22 mouse cellular contexts compared by ENCODE assay signal in genomic region chr10:43733618-43734415, GRCm38 (mm10).
DNase-seq lines count a peak whose midpoint lies in the region; ATAC-seq and TF ChIP-seq lines count a peak whose summit lies in the region.
"Had no signal": no experiment of that assay in that cellular context is flagged by ENCODE, and none has a peak within 500 bp of the region (broad histone marks: within the 10 kb centered on the region; RNA-seq: fewer than 3 reads in every experiment).

No protein-coding gene starts in this region.

- no peaks in the 10 kb centered on the region for H3K36me3 ChIP-seq in forebrain, embryonic 15.5 days
- H3K36me3 ChIP-seq in forebrain, embryonic 11.5 days (ENCODE audit: control insufficient read depth, insufficient read depth, low read length) = no peaks in the 10 kb centered on the region
- H3K36me3 ChIP-seq in ES-E14 (ENCODE audit: control insufficient read depth, insufficient read depth, low read length, poor library complexity, severe bottlenecking) = no peaks in the 10 kb centered on the region
- H3K36me3 ChIP-seq in forebrain, postnatal 0 days (ENCODE audit: insufficient read depth) = no peaks in the 10 kb centered on the region
- H3K36me3 ChIP-seq: embryonic facial prominence, embryonic 13.5 days; heart, embryonic 10.5 days; hindbrain, embryonic 12.5 days; intestine, embryonic 15.5 days; kidney, embryonic 15.5 days had no signal

- in situ Hi-C loops in ES-E14 (cut with MboI; ENCODE audit: low sequenced_read_pairs in 2 of 2, unreplicated experiment in 2 of 2) (no loop called here), Patski (cut with MboI; ENCODE audit: low pct_unique_long_range_greater_than_20kb) (loop anchor here (5.0 kb wide), 1 partner anchor 152 kb away; no protein-coding TSS in a partner anchor)

- no peak overlapping the region for H3K9ac ChIP-seq in forebrain, embryonic 15.5 days (replicated peaks)
- H3K9ac ChIP-seq in forebrain, embryonic 11.5 days (ENCODE audit: low read length) = no peak overlapping the region
- H3K9ac ChIP-seq in ES-E14 (ENCODE audit: insufficient read depth, low read depth, low read length, poor library complexity, severe bottlenecking) = no peak overlapping the region
- no peak overlapping the region for H3K9ac ChIP-seq in forebrain, postnatal 0 days
- H3K9ac ChIP-seq: embryonic facial prominence, embryonic 13.5 days; hindbrain, embryonic 12.5 days; intestine, embryonic 15.5 days; kidney, embryonic 15.5 days had no signal

- no peaks in the 10 kb centered on the region for H3K9me3 ChIP-seq in forebrain, embryonic 15.5 days
- H3K9me3 ChIP-seq in forebrain, embryonic 11.5 days (ENCODE audit: control insufficient read depth, low read length) = no peaks in the 10 kb centered on the region
- H3K9me3 ChIP-seq in ES-E14 (ENCODE audit: control insufficient read depth, insufficient read depth, low read depth, low read length) = no peaks in the 10 kb centered on the region
- no peaks in the 10 kb centered on the region for H3K9me3 ChIP-seq in forebrain, postnatal 0 days (ENCODE audit: low read length)
- H3K9me3 ChIP-seq: embryonic facial prominence, embryonic 13.5 days; heart, embryonic 10.5 days; intestine, embryonic 15.5 days; kidney, embryonic 15.5 days had no signal

- ATAC-seq in forebrain, embryonic 15.5 days (replicated peaks) = peak; percentile 61
- ATAC-seq in forebrain, embryonic 11.5 days (replicated peaks; ENCODE audit: low FRiP score) = no peak
- peak; percentile 57 for ATAC-seq in Patski
- peak; percentile 58; the same call in 1 of the 2 replicates for ATAC-seq in forebrain, postnatal 0 days
- ATAC-seq: hindbrain, postnatal 0 days; intestine, embryonic 15.5 days had no signal

- no peak for TF ChIP-seq CTCF in Patski (IDR thresholded peaks at IDR 0.05)
- no peak for TF ChIP-seq CTCF in forebrain, postnatal 0 days (IDR thresholded peaks at IDR 0.05; ENCODE audit: low read depth)

- CTCF ChIA-PET in Patski (lab: Charles Lee) = interaction anchor here (1.7 kb wide), 1 partner anchor 29 kb away, joined by 5 read pairs; no protein-coding TSS in a partner anchor

- H3K4me2 ChIP-seq in forebrain, embryonic 15.5 days (replicated peaks) = no peak overlapping the region
- H3K4me2 ChIP-seq in forebrain, embryonic 11.5 days (ENCODE audit: low read depth, low read length, severe bottlenecking) = no peak overlapping the region
- H3K4me2 ChIP-seq in forebrain, postnatal 0 days (ENCODE audit: low read depth) = no peak overlapping the region
- H3K4me2 ChIP-seq: embryonic facial prominence, embryonic 13.5 days; hindbrain, embryonic 12.5 days; intestine, embryonic 15.5 days; kidney, embryonic 15.5 days had no signal

- H3K4me3 ChIP-seq in forebrain, embryonic 15.5 days = no peak overlapping the region
- no peak overlapping the region for H3K4me3 ChIP-seq in forebrain, embryonic 11.5 days (ENCODE audit: low read depth, low read length)
- no peak overlapping the region for H3K4me3 ChIP-seq in ES-E14 (ENCODE audit: insufficient read depth in 1 of 2, low read depth in 1 of 2, low read length in 2 of 2, poor library complexity in 1 of 2, severe bottlenecking in 1 of 2)
- H3K4me3 ChIP-seq in forebrain, postnatal 0 days (ENCODE audit: low read depth, low read length) = no peak overlapping the region
- H3K4me3 ChIP-seq: embryonic facial prominence, embryonic 13.5 days; erythroblast, embryonic 14.5 days; heart, embryonic 10.5 days; hindbrain, embryonic 12.5 days; intestine, embryonic 15.5 days; kidney, embryonic 15.5 days had no signal

- 65% methylated on average over 13 of the region's 13 CpGs for WGBS in forebrain, embryonic 15.5 days
- WGBS in forebrain, embryonic 11.5 days = 84% methylated on average over 13 of the region's 13 CpGs
- WGBS in forebrain, postnatal 0 days = 62% methylated on average over 13 of the region's 13 CpGs

- POLR2A ChIA-PET in Patski (lab: Charles Lee) = interaction anchor here (1.4 kb wide), 1 partner anchor 26 kb away, joined by 3 read pairs; no protein-coding TSS in a partner anchor

- DNase-seq in forebrain, embryonic 11.5 days (ENCODE audit: low spot score) = no peak
- no peak for DNase-seq in ES-E14 (ENCODE audit: low read depth, low spot score)
- peak; percentile 59 for DNase-seq in Patski (ENCODE audit: low read depth, low spot score)
- DNase-seq in forebrain, postnatal 0 days = no peak
- no peak for DNase-seq in thymus, postnatal 36 days
- no peak for DNase-seq in cerebellum, postnatal 14 days
- DNase-seq: adrenal gland, adult 2 months; adrenal gland, postnatal 25 days; cerebellum, adult 2 months; cerebellum, postnatal 25 days; heart, adult 18-20 months; heart, postnatal 10 days; heart, postnatal 4 days; kidney, adult 2 months had no signal

- H3K4me1 ChIP-seq in forebrain, embryonic 15.5 days = peaks cover 8% of the 10 kb centered on the region; the same call in 1 of the 2 replicates
- no peaks in the 10 kb centered on the region for H3K4me1 ChIP-seq in forebrain, embryonic 11.5 days (replicated peaks; ENCODE audit: control insufficient read depth, insufficient read depth, low read length)
- no peaks in the 10 kb centered on the region for H3K4me1 ChIP-seq in ES-E14 (ENCODE audit: control insufficient read depth in 2 of 2, insufficient read depth in 2 of 2, low read length in 2 of 2, poor library complexity in 1 of 2)
- no peaks in the 10 kb centered on the region for H3K4me1 ChIP-seq in forebrain, postnatal 0 days (ENCODE audit: insufficient read depth)
- H3K4me1 ChIP-seq: embryonic facial prominence, embryonic 13.5 days; heart, embryonic 10.5 days; hindbrain, embryonic 12.5 days; intestine, embryonic 15.5 days had no signal

- no peaks in the 10 kb centered on the region for H3K27me3 ChIP-seq in forebrain, embryonic 15.5 days
- H3K27me3 ChIP-seq in forebrain, embryonic 11.5 days (ENCODE audit: control insufficient read depth, insufficient read depth, low read length) = no peaks in the 10 kb centered on the region
- H3K27me3 ChIP-seq in Patski = no peaks in the 10 kb centered on the region
- H3K27me3 ChIP-seq in forebrain, postnatal 0 days (ENCODE audit: insufficient read depth, low read length) = no peaks in the 10 kb centered on the region
- H3K27me3 ChIP-seq: hindbrain, embryonic 12.5 days; intestine, embryonic 15.5 days; kidney, embryonic 15.5 days had no signal

- no peak overlapping the region for H3K27ac ChIP-seq in forebrain, embryonic 15.5 days (replicated peaks)
- no peak overlapping the region for H3K27ac ChIP-seq in forebrain, embryonic 11.5 days (ENCODE audit: low read depth, low read length)
- H3K27ac ChIP-seq in ES-E14 (ENCODE audit: insufficient read depth, low read depth, low read length, poor library complexity, severe bottlenecking) = no peak overlapping the region
- H3K27ac ChIP-seq in forebrain, postnatal 0 days (ENCODE audit: low read depth, low read length) = no peak overlapping the region
- H3K27ac ChIP-seq: embryonic facial prominence, embryonic 13.5 days; heart, embryonic 10.5 days; hindbrain, embryonic 12.5 days; hindbrain, postnatal 0 days; intestine, embryonic 15.5 days; kidney, embryonic 15.5 days had no signal

TF ChIP-seq in ES-E14, 5 proteins besides CTCF, POLR2A, EP300 and RAD21:
- TF ChIP-seq CHD2 (IDR thresholded peaks at IDR 0.05; ENCODE audit: low read depth, low read length) (no peak), HCFC1 (IDR thresholded peaks at IDR 0.05; ENCODE audit: borderline replicate concordance, insufficient read depth, low read length) (no peak), MAFK (IDR thresholded peaks at IDR 0.05; ENCODE audit: insufficient read depth, low read depth, low read length) (peak; percentile 81; the same call in 1 of the 2 replicates)
